Mouse (Mus musculus) ES-Bruce4 (cell line): ENCODE measurements around the gene Plekha5. TPM values are rescaled to one million over a fixed set of nuclear protein-coding genes. Genes with fewer than 3 reads are reported as not detected.

Experiments used
- H3K27ac ChIP-seq: 2 replicates; pipeline ENCODE4 v1.5.1; 2012; ENCODE audit warnings: low read length, inconsistent platforms; ENCODE audit not compliant: insufficient read depth
- H3K27me3 ChIP-seq: 2 replicates; pipeline ENCODE4 v1.6.1; 2012; ENCODE audit warnings: mild to moderate bottlenecking, low read length, inconsistent platforms; ENCODE audit not compliant: control insufficient read depth, poor library complexity, insufficient read depth, severe bottlenecking
- H3K36me3 ChIP-seq: 2 replicates; pipeline ENCODE4 v1.6.1; 2012; ENCODE audit warnings: inconsistent platforms, mild to moderate bottlenecking, low read length, moderate library complexity; ENCODE audit not compliant: control insufficient read depth, poor library complexity, insufficient read depth, severe bottlenecking
- H3K4me1 ChIP-seq: one replicate; pipeline ENCODE4 v1.8.1; 2011; ENCODE audit warnings: low read length; ENCODE audit not compliant: control insufficient read depth, insufficient read depth
- H3K4me3 ChIP-seq: 2 replicates; pipeline ENCODE4 v1.5.1; 2011; ENCODE audit warnings: low read depth, mild to moderate bottlenecking, low read length
- H3K9ac ChIP-seq: 2 replicates; pipeline ENCODE4 v1.6.1; 2012; ENCODE audit warnings: low read depth, mild to moderate bottlenecking, inconsistent platforms; ENCODE audit not compliant: poor library complexity, severe bottlenecking
- H3K9me3 ChIP-seq: replicated peaks from 2 replicates; pipeline ENCODE4 v1.6.1; 2012; ENCODE audit warnings: mild to moderate bottlenecking, low read length, inconsistent platforms; ENCODE audit not compliant: control insufficient read depth, poor library complexity, insufficient read depth, severe bottlenecking
- CTCF ChIP-seq: IDR thresholded peaks from one replicate; pipeline ENCODE4 v1.8.1; 2011; ENCODE audit warnings: low read depth, low read length
- EP300 ChIP-seq: IDR thresholded peaks from 2 replicates; pipeline ENCODE4 v1.6.1; 2011; ENCODE audit warnings: low read depth, low read length; ENCODE audit not compliant: insufficient read depth
- POLR2A ChIP-seq: IDR thresholded peaks from one replicate; pipeline ENCODE4 v1.8.1; 2011; ENCODE audit warnings: low read length; ENCODE audit not compliant: insufficient read depth
- polyA plus RNA-seq: library from polyadenylated mRNA; stranded (reverse); fragments of >200 nt; gene quantifications from 2 replicates; pipeline ENCODE4 v1.2.4, GENCODE M21; 2011; ENCODE audit warnings: low read depth; ENCODE audit not compliant: missing spikeins, insufficient read depth, insufficient read length

The Plekha5 gene
- polyA plus RNA-seq, 1 experiment = 80.3 TPM

GRCm38 (mm10) chr6:140636290-140636689, 212.4 kb downstream of the Plekha5 start:
- no peak overlapping the region for H3K4me3 ChIP-seq
- H3K27me3 ChIP-seq = no peaks in the 10 kb centered on the region
- no peaks in the 10 kb centered on the region for H3K9me3 ChIP-seq
- no peaks in the 10 kb centered on the region for H3K4me1 ChIP-seq
- TF ChIP-seq CTCF = no peak
- TF ChIP-seq EP300 = no peak
- no peak overlapping the region for H3K27ac ChIP-seq
- H3K9ac ChIP-seq = no peak overlapping the region
- H3K36me3 ChIP-seq = peaks cover 68% of the 10 kb centered on the region

GRCm38 (mm10) chr6:140642010-140642409, 218.2 kb downstream of the Plekha5 start:
- H3K27ac ChIP-seq = no peak overlapping the region
- no peak overlapping the region for H3K4me3 ChIP-seq
- no peak overlapping the region for H3K9ac ChIP-seq
- TF ChIP-seq EP300 = no peak
- no peak for TF ChIP-seq CTCF
- TF ChIP-seq POLR2A = no peak
- H3K9me3 ChIP-seq = no peaks in the 10 kb centered on the region
- H3K27me3 ChIP-seq = no peaks in the 10 kb centered on the region
- H3K36me3 ChIP-seq = peaks cover 78% of the 10 kb centered on the region
- no peaks in the 10 kb centered on the region for H3K4me1 ChIP-seq

DNA sequence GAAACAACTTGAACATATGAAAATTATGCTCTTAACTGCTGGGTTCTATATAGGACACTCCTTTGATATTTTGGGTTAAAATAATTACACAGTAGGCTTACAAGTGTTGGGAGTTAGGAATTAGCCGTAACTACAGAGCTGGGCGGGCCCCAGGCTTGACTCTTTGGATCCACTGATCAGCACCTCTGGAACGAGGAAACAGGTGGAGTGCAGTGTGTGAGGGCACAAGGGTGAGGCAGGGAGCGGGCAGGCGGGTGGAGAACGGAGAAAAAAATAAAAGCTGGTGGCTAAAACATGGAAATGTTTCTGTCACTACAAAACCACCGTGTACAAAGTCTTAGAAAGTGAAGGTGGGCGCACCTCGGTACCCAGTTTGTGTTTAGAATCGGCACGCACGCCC, 218.8 kb downstream of the Plekha5 start:
- H3K27me3 ChIP-seq = no peaks in the 10 kb centered on the region

DNA sequence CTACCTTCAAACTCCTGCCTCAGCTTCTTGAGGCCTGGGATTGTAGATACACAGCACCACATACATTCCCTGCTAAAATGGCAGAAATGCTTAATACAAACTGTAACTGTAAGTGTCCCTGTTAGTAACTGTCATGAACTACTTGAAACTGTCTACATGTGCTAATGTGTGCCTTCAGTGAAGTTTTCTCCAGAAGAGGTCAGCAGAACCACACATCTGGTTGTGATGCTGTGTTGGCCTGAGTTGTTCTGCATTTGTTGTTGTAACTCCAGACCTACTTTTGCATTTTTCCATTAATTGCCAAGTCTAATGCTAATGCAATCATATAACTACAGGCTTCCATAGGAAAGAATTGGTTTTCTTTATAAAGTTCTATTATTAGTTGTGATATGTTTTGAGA, 222.1 kb downstream of the Plekha5 start:
- no peak overlapping the region for H3K4me3 ChIP-seq

More for the DNA sequence above, 218.8 kb downstream of the Plekha5 start:
- Histone ChIP-seq H3K27ac (no peak overlapping the region), H3K36me3 (peaks cover 78% of the 10 kb centered on the region), H3K4me3 (no peak overlapping the region), H3K9ac (no peak overlapping the region), H3K4me1 (no peaks in the 10 kb centered on the region), H3K9me3 (no peaks in the 10 kb centered on the region)
- TF ChIP-seq EP300 (no peak), POLR2A (no peak), CTCF (no peak)

More for the DNA sequence above, 222.1 kb downstream of the Plekha5 start:
- no peaks in the 10 kb centered on the region for H3K27me3 ChIP-seq
- no peaks in the 10 kb centered on the region for H3K9me3 ChIP-seq
- H3K27ac ChIP-seq = no peak overlapping the region
- H3K4me1 ChIP-seq = no peaks in the 10 kb centered on the region
- TF ChIP-seq POLR2A (no peak), EP300 (no peak), CTCF (no peak)
- H3K9ac ChIP-seq = no peak overlapping the region
- H3K36me3 ChIP-seq = peaks cover 80% of the 10 kb centered on the region

Other genes with a start within 250 kb of the Plekha5 start
- gene Aebp2, start 198.6 kb downstream of the Plekha5 start, polyA plus RNA-seq = 91.8 and 93.7 TPM in 2 replicates